Mouse (Mus musculus) embryo, embryonic 11.5 days (tissue): ENCODE measurements around the gene Rhox10.
"Not testable (repeated sequence)": the region's sequence is repeated elsewhere in the genome, so short reads cannot be mapped to it uniquely, and the experiment has no call there.

Experiments
- DNase-seq: peaks from one replicate; pipeline ENCODE4 v3.0.0-alpha.2; 2012; ENCODE audit warnings: low read depth, low spot score

The Rhox10 gene

GRCm38 (mm10) chrX:38066175-38066574, at the start of gene Rhox10:
Gene Rhox10 (plus strand): TSS chrX:38066475.
- DNase-seq, result no peak

DNA sequence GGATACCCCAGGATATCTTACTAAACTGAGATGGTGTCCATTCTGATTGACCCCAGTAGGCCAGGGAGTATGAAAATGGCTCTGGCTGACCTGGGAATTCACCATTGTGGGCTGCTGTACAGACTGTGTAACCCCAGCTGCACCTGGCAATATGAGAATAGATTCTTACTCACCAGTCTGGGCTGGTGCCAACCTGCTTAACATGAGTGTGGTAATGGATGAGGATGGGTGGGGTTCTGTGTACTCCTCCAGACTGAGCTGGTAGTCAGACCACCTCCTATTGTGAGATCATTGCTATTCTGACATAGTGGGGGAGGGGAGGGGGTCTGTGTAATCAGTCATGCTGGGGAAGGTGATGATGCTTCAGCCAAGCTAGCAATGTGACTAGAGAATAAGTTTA, 47.7 kb upstream of the Rhox10 start, which contains the start of gene Btg1-ps1:
Btg1-ps1 (minus strand) TSS at position 219 of the 400 bp plus-strand sequence.
- DNase-seq, result not testable (repeated sequence)

DNA sequence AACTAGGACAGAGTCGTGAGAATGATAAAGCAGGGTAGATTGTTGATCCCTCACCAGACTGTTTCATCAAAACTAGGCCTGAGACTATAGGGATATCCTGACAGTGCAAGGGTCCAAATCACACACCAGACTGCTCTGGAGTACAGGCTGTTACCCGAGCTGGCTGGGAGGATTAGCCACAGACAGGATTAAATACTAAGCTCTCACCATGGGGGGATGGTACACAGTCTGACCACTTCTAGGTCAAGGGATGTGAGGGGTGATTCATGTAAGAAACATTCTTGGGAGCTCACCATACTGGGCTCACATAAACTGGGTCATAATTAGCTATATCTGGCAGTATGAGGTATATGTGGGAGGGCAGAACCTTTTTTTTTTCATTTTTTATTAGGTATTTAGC, 32.4 kb upstream of the Rhox10 start:
- DNase-seq, result no peak

DNA sequence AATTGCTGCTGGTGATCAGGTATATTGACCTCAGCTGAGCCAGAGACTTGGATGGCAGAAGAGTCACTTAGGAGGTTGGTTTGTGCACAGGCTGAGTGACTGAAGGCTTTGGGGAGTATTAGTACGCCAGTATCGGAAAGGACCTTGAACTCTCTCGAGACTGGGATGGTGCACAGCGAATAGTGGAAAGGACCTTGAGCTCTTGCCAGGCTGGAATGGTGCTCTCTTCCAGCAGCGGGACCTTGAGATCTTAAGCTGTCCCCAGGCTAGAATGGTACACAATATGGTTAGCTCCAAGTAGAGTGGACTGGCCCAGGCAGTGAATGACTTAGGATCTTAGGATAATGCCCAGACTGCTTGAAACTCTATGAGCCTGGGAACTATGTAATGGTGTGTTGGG, 26.6 kb upstream of the Rhox10 start:
- DNase-seq, result no peak

DNA sequence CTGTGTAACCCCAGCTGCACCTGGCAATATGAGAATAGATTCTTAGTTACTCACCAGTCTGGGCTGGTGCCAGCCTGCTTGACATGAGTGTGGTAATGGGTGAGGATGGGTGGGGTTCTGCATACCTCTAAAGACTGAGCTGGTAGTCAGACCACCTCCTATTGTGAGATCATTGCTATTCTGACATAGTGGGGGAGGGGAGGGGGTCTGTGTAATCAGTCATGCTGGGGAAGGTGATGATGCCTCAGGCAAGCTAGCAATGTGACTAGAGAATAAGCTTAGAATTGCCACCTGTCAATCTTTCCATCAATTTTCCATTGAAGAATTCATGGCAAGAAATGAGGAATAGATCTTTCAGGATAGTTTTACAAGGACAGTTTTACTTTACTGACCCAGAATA, 23.3 kb upstream of the Rhox10 start, which contains the start of gene Btg1-ps2:
Btg1-ps2 (minus strand) TSS at position 101 of the 400 bp plus-strand sequence.
- DNase-seq, result not testable (repeated sequence)

GRCm38 (mm10) chrX:38061544-38061943, 4.7 kb upstream of the Rhox10 start:
- DNase-seq, result peak; percentile 8

GRCm38 (mm10) chrX:38084226-38084625, 18.0 kb downstream of the Rhox10 start:
- DNase-seq, result peak; percentile 16

DNA sequence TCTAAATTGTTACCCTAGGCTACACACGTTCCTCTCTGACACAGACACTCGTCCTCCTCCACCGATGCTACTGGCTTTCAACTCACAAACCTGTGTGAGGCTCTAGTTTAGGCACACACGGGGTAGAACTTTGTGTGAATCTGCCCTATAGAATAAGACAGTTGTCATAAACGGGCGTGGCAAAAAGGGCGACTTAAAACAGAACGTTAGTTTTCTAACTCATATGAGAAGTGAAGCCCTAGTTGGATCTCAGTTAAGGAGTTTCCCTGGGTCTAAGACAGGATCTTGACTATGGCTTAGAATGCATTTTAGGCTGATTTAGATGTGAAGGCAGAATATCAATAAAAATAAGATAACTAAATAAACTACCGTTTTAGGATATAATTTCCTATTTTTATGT, 18.8 kb downstream of the Rhox10 start, which contains the start of gene Rhox11:
Rhox11 (minus strand) TSS at position 101 of the 400 bp plus-strand sequence.
- no peak for DNase-seq

DNA sequence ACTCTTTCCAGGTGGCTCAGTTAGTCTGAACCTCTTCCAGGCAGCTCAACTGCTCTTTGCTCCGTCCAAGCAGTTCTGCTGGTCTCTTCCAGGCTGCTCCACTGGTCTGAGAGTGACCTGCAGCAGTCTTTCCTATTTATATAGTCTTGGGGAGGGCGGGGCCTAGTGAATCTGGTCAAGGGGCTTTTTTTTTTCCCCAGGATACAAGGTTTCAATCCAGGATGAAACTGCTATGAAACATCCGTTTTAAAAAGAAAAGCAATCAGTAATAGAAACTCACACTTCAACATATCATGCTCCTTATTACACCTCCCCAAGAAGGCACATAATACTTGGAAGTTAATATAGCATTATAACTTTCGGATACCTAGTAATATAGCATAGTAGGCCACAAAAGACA, 44.5 kb downstream of the Rhox10 start, which contains the start of gene Rhox12:
Rhox12 (minus strand) TSS at position 101 of the 400 bp plus-strand sequence.
- no peak for DNase-seq

- DNase-seq, result no peak
Observed at GRCm38 (mm10) chrX:38120982-38121381, 54.7 kb downstream of the Rhox10 start, which contains the start of gene Rhox13. Gene Rhox13 (plus strand): TSS chrX:38121219.
